Mouse (Mus musculus) liver, adult 2 months (tissue): Measurements from ENCODE around the gene Nectin2. TPM values are rescaled to one million over a fixed set of nuclear protein-coding genes. Genes with fewer than 3 reads are reported as not detected.

ENCODE experiments used
- DNase-seq: peaks from one replicate; pipeline ENCODE4 v3.0.0-alpha.2; 2011; ENCODE audit warnings: low read depth, low spot score; ENCODE audit errors: extremely low read depth
- H3K27ac ChIP-seq: fragments of 200-500 bp; replicated peaks from 2 replicates; pipeline ENCODE4 v1.5.1; 2012; ENCODE audit warnings: low read depth, mild to moderate bottlenecking, control low read depth, inconsistent platforms, low read length; ENCODE audit not compliant: insufficient read depth
- H3K27me3 ChIP-seq: fragments of 200-500 bp; 2 replicates; pipeline ENCODE4 v1.6.1; 2012; ENCODE audit warnings: mild to moderate bottlenecking, moderate library complexity, low read length, inconsistent platforms; ENCODE audit not compliant: control insufficient read depth, insufficient read depth
- H3K36me3 ChIP-seq: fragments of 200-500 bp; 2 replicates; pipeline ENCODE4 v1.6.1; 2012; ENCODE audit warnings: low read length, inconsistent platforms; ENCODE audit not compliant: control insufficient read depth, insufficient read depth
- H3K4me1 ChIP-seq: fragments of 200-500 bp; 2 replicates; pipeline ENCODE4 v1.6.1; 2011; ENCODE audit warnings: low read length; ENCODE audit not compliant: control insufficient read depth, insufficient read depth
- H3K4me3 ChIP-seq: fragments of 200-500 bp; 2 replicates; pipeline ENCODE4 v1.5.1; 2011; ENCODE audit warnings: low read depth, mild to moderate bottlenecking, control low read depth, low read length, moderate library complexity; ENCODE audit not compliant: insufficient read depth
- H3K79me2 ChIP-seq: fragments of 200-500 bp; 2 replicates; pipeline ENCODE4 v1.6.1; 2012; ENCODE audit warnings: inconsistent platforms, mild to moderate bottlenecking, low read length, moderate library complexity; ENCODE audit not compliant: control insufficient read depth, insufficient read depth
- H3K9ac ChIP-seq: fragments of 200-500 bp; 2 replicates; pipeline ENCODE4 v1.6.1; 2012; ENCODE audit warnings: low read depth, mild to moderate bottlenecking, control low read depth, inconsistent platforms, low read length
- CTCF ChIP-seq: fragments of 200-500 bp; IDR thresholded peaks from 2 replicates; pipeline ENCODE4 v1.5.1; 2011; ENCODE audit warnings: low read depth, low read length, control low read depth
- POLR2A ChIP-seq: fragments of 200-500 bp; IDR thresholded peaks from 2 replicates; pipeline ENCODE4 v1.6.1; 2011; ENCODE audit warnings: low read length, control low read depth; ENCODE audit not compliant: insufficient read depth; ENCODE audit errors: extremely low read depth
- WGBS: fragments of 180-500 bp; shearing (Covaris S2); methylation state at CpG from one replicate; pipeline ENCODE4 v1.1.7; 2018; 5-methylcytosine and 5-hydroxymethylcytosine counted together
- polyA plus RNA-seq: library from polyadenylated mRNA; depleted of rRNA; stranded (reverse); fragments of >200 nt; gene quantifications from 2 replicates; pipeline ENCODE4 v1.2.3, GENCODE M21; 2012
- total RNA-seq: library from RNA; depleted of rRNA; stranded (reverse); fragments of >200 nt; gene quantifications from 2 replicates; pipeline ENCODE4 v1.2.3, GENCODE M21; 2014

Nectin2 gene
- total and polyA plus RNA-seq, 2 experiments = 17.8 to 68.7 TPM

GRCm38 (mm10) chr7:19748219-19749195 is 1.8 kb downstream of the Nectin2 start:
- Histone ChIP-seq H3K27me3 (no peaks in the 10 kb centered on the region), H3K9ac (peak overlapping the region; percentile 89), H3K79me2 (peaks cover 14% of the 10 kb centered on the region; the same call in 1 of the 2 replicates), H3K4me1 (peaks cover 16% of the 10 kb centered on the region), H3K27ac (peak overlapping the region; percentile 96), H3K4me3 (peak overlapping the region; percentile 84), H3K36me3 (no peaks in the 10 kb centered on the region)
- TF ChIP-seq POLR2A (no peak), CTCF (no peak)
- DNase-seq = peak; percentile 69
- WGBS = 1% methylated on average over 32 of the region's 32 CpGs

GRCm38 (mm10) chr7:19747420-19748218 is 2.7 kb downstream of the Nectin2 start:
- Histone ChIP-seq H3K27me3 (no peaks in the 10 kb centered on the region), H3K9ac (peak overlapping the region; percentile 89), H3K27ac (peak overlapping the region; percentile 96)

GRCm38 (mm10) chr7:19746426-19747201 is 3.7 kb downstream of the Nectin2 start:
- H3K27me3 ChIP-seq = no peaks in the 10 kb centered on the region
- no peak for TF ChIP-seq CTCF
- TF ChIP-seq POLR2A = no peak
- no peak overlapping the region for H3K9ac ChIP-seq
- peaks cover 14% of the 10 kb centered on the region; the same call in 1 of the 2 replicates for H3K79me2 ChIP-seq
- no peak overlapping the region for H3K4me3 ChIP-seq
- H3K36me3 ChIP-seq = no peaks in the 10 kb centered on the region; the same call in 1 of the 2 replicates
- H3K4me1 ChIP-seq = peaks cover 16% of the 10 kb centered on the region
- 54% methylated on average over 6 of the region's 6 CpGs for WGBS
- H3K27ac ChIP-seq = peak overlapping the region; percentile 96
- no peak for DNase-seq

More at GRCm38 (mm10) chr7:19747420-19748218, 2.7 kb downstream of the Nectin2 start:
- Histone ChIP-seq H3K79me2 (peaks cover 14% of the 10 kb centered on the region; the same call in 1 of the 2 replicates), H3K4me3 (peak overlapping the region; percentile 84), H3K36me3 (no peaks in the 10 kb centered on the region; the same call in 1 of the 2 replicates), H3K4me1 (peaks cover 16% of the 10 kb centered on the region)
- 4% methylated on average over 25 of the region's 25 CpGs for WGBS
- TF ChIP-seq POLR2A = no peak
- TF ChIP-seq CTCF = no peak
- DNase-seq = peak; percentile 55

GRCm38 (mm10) chr7:19745971-19746370 is 4.3 kb downstream of the Nectin2 start:
- TF ChIP-seq CTCF (no peak), POLR2A (no peak)
- Histone ChIP-seq H3K9ac (no peak overlapping the region), H3K27ac (no peak overlapping the region), H3K27me3 (no peaks in the 10 kb centered on the region), H3K4me3 (no peak overlapping the region), H3K4me1 (peaks cover 16% of the 10 kb centered on the region), H3K36me3 (no peaks in the 10 kb centered on the region; the same call in 1 of the 2 replicates), H3K79me2 (peaks cover 14% of the 10 kb centered on the region; the same call in 1 of the 2 replicates)
- no peak for DNase-seq
- 79% methylated on average over 8 of the region's 10 CpGs for WGBS

GRCm38 (mm10) chr7:19744590-19745385 is 5.5 kb downstream of the Nectin2 start:
- WGBS = 70% methylated on average over 14 of the region's 14 CpGs
- peaks cover 14% of the 10 kb centered on the region; the same call in 1 of the 2 replicates for H3K79me2 ChIP-seq
- no peaks in the 10 kb centered on the region; the same call in 1 of the 2 replicates for H3K36me3 ChIP-seq
- peaks cover 8% of the 10 kb centered on the region; the same call in 1 of the 2 replicates for H3K4me1 ChIP-seq
- no peak overlapping the region for H3K9ac ChIP-seq
- H3K27ac ChIP-seq = peak overlapping the region; percentile 35
- no peak for TF ChIP-seq POLR2A
- TF ChIP-seq CTCF = no peak
- no peak for DNase-seq
- no peak overlapping the region for H3K4me3 ChIP-seq
- no peaks in the 10 kb centered on the region for H3K27me3 ChIP-seq
